Mouse (Mus musculus) small intestine, adult 2 months (tissue): ENCODE data around the gene Pgbd5.

Experiments
- CTCF ChIP-seq: fragments of 200-500 bp; IDR thresholded peaks from 2 replicates; pipeline ENCODE4 v1.5.1; 2012; ENCODE audit warnings: low read depth, mild to moderate bottlenecking, control low read depth, inconsistent platforms, low read length, moderate library complexity, mixed read lengths; ENCODE audit not compliant: insufficient replicate concordance, insufficient read length; ENCODE audit errors: extremely low read depth
- POLR2A ChIP-seq: fragments of 200-500 bp; IDR thresholded peaks from 2 replicates; pipeline ENCODE4 v1.6.1; 2012; ENCODE audit warnings: low read depth, mild to moderate bottlenecking, control low read depth, inconsistent platforms, low read length, moderate library complexity

GRCm38 (mm10) chr8:124351636-124352035 lies 87.8 kb downstream of the Pgbd5 start:
- TF ChIP-seq CTCF = 0 out of 2 replicates have a peak, but pooled peaks have one; percentile 3
- TF ChIP-seq POLR2A = no peak
